Mouse (Mus musculus) Muller cell, postnatal 12 days (primary cell): ENCODE results near the gene Kat14.
A peak's percentile ranks its signal among the peaks of the same experiment; 100 is the strongest.
"Not testable (repeated sequence)": the region's sequence is repeated elsewhere in the genome, so short reads cannot be mapped to it uniquely, and the experiment has no call there.

Experiments used
- DNase-seq: peaks from one replicate; pipeline ENCODE4 v3.0.0-alpha.2; 2015; ENCODE audit errors: inconsistent ontology term

The Kat14 gene

DNA sequence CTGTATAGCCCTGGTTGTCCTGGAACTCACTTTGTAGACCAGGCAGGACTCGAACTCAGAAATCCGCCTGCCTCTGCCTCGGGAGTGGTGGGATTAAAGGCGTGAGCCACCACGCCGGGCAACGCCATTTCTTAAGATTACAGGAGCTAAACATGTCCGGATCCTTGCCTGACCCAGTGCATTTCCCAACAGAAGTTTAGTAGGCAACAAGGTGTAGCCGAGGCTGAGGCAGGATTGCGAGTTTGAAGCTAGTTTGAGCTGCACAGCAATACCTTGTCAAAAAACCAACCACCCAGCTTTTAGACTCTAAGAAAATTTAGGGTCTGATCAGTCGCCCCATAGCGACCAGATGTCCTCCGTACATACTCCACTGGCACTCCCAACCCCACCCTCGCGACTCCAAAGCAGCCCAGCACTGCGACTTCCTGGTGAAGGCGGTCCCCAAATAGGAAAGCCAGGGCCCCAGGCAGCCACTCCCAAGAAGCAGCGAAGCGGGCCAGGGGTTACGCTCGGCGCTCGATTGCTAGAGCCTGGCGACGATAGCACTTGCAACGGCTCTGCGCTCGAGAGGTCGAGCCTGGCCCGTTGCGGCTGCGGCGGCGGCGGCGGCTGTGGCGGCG lies at the start of gene Kat14, which contains the start of gene Pet117:
Gene Kat14, plus strand, starts transcription at position 584 of the 620 bp plus-strand sequence.
Gene Pet117, plus strand, starts transcription at position 597 of the 620 bp plus-strand sequence.
- DNase-seq = peak; percentile 91

DNA sequence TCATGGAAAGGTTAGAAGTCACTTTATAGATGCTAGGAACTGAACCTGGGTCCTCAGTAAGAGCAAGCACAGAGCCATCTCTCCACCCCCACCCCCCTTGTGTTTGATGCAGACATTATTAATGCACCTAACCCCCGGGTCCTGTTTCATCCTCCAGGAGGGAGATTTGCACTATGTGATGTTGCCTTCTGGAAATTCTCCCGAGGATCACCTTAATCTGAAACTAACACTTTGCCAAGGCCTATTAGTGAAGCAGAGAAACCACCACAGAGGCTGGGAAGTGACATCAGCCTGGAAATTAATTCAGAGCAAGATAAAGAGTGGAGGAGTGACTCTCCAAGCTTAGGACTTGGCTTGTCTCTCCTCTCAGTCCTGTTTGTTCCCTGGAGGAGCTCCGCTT lies 44.6 kb upstream of the Kat14 start:
- DNase-seq = no peak

DNA sequence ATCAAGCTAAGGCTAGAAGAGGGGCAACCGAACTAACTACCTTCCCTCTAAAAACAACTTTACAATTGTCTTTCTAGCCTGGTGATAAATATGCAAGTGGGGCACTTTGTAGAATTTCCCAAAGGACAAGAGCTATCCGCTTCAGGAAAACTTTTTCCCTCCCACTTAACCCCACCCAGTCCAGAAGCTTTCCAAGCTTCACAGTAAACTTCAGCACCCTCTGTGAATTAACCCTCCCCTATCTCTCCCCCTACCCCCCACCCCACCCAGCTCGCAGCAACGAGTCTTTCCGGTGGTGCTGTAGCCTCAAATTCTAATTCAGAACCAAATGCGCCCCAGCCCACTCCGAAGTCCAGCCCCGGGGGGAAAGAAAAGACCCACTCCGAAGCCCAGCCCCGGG lies 39.3 kb upstream of the Kat14 start:
- no peak for DNase-seq

DNA sequence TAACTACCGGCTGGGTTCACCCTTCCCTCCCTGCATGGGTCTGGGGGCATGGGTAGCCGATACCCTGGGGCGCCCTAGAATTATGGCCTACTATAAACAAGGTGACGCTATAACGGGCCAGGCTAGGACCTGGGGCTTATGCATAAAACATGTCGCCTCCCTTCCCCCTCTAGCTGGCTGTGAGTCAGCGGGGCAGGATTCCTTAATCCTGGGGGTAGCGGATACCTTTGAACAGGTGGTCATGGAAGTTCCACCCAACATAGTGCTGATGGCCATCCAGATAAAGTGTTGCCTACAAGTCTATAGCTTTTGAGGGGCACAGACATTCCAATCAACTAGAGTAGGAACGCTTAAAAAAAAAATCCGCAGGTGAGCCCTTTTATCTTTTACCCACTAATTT lies 38.8 kb upstream of the Kat14 start:
- no peak for DNase-seq

DNA sequence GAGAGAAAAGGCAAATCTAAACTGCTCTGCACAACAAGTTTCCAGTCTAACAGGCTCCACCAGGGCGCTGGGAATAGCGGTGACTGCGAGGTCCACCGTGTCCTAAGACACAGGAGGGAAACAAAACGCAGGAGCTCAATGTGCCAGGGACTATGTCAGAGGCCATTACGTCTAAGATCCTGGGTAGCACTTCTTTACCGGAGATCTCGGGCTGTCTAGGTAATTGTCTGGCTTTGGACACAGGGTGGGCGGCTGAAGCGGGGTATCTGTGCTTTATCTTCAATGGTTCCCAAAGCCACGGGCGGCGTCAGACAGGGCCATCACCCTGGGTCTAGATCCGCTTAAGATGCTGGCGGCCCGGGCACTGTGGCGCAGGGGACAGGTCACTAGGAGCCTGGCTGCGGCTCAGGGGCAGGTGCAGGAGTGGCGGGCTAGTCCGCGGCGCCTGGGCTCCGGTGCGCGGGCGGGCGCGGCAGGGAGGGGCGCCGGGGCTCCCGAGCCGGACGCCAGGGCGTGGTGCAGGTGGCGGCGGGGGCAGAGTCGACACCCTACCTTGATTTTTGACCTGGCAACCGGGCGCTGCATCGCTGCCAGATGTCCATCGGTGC lies 38.3 kb upstream of the Kat14 start:
- peak; percentile 1 for DNase-seq

DNA sequence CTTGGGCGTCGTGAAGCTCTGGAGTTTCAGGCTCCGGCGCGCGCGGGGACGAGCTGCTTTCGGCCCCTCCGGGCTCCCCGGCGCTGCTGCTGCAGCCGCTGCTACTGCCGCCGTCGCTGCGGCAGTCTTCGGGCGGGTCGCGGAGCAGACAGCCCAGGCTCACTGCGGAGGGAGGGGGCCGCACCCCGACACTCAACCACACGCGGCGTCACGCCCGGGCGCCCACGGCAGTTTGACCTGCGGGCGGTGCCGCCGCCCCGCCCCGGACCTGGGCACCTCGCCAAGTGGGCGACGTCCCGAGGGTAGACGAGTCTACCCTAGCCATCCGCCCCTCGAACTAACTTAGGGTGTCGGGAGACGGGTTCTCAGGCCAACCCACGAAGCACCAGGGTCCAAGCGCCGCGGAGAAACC lies 37.8 kb upstream of the Kat14 start:
- DNase-seq = peak; percentile 16

DNA sequence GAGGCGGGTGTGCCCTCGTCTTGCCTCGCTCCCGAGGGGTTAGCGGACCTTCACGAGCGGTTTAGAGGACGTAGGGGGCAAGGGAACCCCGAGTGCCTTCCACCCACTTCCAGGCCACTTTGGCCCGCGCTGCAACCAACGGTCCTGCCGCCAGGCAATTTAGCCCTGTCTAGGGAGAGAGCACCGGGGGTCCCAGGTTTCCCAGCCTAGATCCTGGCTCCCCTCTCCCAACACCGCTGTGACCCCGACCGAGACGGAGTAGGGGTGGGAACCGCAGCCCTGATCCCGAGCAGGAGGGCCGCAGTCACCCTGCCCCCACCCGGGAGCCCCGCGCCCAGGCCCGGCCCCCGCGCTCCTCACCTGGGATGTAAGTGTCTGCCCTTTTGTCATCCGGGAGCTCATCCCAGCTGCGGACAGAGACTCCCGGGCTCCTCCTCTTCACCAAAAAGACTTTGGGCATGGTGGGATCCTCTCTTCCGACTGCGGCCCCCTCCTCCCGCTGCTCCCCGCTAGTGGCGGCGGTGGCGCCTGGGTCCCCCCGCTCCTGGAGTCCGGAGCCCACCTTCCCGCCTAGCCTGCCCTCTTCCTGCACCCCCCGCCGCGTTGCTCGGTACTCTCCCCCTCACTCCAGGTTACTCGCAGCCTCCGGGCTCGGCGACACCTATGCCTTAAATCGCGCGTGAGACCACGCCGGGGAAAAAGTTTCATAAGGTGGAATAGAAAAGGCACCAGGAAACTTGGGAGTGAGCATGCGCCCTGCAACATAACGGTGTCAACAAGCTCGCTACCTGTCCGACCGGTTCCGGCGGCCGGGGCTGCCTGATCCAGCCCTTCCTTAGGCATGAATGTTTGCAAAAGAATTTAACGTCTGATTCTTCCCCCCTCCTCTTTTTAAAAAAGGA lies 37.1 kb upstream of the Kat14 start, which contains the start of gene Ovol2:
Gene Ovol2, minus strand, starts transcription at position 746 of the 902 bp plus-strand sequence.
- peak; percentile 11 for DNase-seq

DNA sequence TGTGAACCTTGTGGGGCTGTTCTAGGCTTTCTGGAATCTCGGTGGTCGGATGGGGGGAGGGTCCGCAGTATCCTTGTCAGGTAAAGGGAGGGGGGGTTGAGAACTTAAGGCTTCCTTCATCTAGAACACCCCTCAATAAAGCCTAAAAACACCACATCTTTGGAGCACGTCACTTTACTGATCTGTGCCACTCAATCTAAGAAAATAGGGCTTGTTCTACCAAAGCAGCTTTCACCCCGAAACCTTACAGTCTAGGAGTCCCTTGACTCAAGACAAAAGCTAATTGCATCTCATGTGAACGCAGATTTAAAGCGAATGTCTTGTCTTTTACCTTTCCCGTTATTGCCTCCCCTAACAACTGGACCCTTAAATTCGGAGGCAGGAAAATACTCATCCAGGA lies 36.3 kb upstream of the Kat14 start:
- DNase-seq = no peak

DNA sequence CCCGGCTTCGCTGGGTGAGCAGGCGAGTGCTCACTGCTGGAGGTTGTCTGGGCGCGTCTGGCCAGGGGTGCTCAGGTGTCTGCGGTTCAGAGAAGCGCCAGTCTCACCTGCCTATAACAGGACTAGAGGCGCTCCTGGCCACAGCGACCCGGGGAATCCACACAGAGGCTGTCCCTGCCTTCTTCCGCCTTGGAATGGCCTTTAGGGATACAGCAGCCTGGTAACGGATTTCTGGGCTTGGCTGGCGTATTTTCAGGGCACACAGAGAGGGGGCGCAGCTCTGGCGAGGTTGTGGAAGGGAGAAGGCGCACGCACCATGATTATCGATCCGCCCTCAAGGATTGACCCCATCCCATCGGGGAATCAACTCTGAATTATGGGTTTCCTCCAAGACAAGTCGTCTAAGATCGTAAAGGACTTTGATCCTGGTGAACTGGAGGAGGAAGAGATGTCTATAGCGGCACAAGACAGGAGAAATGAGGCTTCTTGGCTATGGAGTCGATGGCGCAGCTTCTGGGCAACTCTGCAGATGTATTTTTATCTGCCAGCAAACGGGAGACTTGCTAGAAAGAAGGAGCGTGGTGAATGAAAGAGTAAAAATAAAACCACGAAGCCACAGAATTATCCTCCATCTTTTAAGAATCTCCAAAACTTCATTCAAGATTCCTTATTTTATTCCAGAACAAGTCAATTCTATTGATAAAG lies 35.5 kb upstream of the Kat14 start:
- DNase-seq = peak; percentile 1

DNA sequence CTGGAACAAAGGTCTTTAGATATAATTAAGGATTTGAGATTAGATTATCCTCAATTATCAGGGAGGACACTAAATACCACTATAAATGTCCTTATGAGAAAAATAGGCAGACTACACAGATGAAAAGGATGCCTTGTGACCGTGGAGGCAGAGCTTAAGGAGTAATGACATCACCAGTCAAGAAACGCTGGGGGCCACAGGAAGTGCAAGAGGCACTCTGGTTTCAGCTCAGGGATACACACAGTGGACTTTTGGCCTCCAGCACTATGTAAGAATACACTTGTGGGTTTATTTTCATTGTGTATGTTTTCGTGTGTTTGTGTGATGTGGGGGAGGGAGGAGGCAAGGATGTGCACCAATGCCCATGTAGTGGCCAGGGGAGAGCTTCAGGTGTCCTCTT lies 31.6 kb upstream of the Kat14 start:
- DNase-seq = no peak

DNA sequence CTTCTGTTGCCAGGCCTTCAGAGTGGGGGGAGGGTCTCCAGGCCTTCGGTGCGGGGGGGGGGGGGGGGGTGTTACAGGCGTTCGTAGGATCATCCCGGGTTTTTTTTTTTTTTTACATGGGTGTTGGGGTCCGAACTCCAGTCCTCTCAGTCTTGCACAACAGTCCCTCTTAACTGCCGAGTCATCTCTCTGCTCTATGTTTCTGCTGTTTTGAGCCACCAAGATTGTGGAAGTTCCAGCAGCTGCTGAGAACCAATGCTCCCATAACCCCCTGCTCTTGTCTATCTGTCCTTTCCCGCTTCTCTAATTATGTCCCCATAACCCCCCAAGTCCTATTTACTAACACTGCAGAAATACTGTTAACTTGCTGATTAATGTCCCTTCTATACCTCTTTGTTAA lies 31.1 kb upstream of the Kat14 start:
- DNase-seq = no peak

DNA sequence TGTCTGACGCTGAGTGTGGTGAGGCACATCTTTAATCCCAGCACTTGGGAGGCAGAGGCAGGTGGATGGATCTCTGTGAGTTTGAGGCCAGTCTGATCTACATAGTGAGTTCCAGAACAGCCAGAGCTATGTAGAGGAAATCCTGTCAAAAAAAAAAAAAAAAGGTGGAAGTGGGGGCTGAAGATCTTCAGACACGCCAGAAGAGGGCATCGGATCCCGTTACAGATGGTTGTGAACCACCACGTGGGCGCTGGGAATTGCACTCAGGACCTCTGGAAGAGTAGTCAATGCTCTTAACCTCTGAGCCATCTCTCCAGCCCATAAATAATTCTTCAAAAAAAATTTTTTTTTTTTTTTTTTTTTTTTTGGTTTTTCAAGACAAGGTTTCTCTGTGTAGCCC lies 30.6 kb upstream of the Kat14 start:
- not testable (repeated sequence) for DNase-seq

DNA sequence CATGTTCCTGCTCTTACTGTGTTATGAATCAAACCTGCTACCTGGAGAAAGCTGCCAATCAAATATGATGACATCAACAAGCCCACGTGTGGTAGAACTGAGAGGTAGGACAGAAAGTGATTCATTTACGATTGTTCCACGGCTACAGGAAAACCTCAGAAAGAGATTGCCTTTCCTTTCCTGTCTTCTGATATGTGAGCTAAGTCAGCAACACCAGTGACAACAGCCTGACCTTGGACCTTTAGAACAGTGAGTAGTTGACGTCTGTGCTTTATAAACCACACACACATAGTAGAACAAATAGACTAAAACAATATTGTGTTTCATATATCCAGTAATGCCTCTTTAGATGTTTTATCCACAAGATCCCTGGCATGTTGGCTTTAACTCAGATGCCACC lies 25.6 kb upstream of the Kat14 start:
- no peak for DNase-seq

DNA sequence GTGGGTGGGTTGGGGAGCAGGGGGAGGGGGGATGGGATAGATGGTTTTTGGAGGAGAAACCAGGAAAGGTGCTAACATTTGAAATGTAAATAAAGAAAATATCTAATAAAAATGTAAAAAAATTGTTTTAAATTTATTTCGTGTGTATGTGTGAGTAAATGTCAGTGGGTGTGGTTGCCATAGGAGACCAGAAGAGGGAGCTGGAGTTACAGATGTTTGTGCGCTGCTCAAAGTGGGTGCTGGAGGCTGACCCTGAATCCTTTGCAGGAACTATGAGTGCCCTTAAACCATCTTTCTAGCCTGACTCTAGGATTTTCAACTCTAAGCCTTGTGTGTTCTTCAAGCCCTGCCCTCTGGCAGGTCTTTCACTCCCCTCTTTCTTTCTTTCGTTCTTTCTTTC lies 20.3 kb upstream of the Kat14 start:
- DNase-seq = no peak

DNA sequence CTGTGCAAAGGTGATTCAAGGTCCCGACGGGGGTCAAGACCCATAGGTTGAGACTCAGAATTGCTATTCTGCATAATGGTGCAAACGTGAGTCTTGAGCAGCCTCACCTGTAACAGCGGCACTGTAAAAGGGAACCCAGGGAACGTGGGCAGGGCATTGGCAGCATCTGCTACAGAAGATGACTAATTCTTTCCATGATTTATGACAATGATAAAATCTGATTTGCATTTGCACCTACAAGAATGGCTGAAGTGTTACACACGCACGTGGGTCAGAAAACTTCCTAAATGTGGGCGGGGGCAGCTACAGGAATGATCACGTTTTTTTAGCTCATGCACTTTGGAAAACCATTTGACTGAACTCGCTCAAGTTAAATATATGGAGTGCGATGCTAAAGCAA lies 15.9 kb upstream of the Kat14 start:
- DNase-seq = no peak

DNA sequence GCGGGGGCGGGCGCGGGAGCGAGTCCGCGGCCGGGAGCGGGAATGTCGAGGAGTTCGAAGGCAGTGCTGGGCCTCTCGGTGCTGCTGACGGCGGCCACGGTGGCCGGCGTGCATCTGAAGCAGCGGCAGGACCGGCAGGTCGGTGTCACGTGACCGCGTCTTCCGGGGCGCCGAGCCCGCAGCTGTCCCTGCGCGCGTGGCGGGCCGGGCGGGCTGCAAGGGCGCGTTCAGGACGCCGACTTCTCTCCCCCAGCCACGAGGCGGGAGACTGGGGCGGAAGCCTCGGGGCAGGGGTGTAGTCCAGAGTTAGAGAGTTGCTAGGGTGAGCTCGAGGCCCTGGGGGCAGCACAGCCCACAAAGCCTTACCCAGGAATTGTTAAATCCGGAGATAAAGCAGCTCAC lies 238 bp downstream of the Kat14 start:
- peak; percentile 83 for DNase-seq

DNA sequence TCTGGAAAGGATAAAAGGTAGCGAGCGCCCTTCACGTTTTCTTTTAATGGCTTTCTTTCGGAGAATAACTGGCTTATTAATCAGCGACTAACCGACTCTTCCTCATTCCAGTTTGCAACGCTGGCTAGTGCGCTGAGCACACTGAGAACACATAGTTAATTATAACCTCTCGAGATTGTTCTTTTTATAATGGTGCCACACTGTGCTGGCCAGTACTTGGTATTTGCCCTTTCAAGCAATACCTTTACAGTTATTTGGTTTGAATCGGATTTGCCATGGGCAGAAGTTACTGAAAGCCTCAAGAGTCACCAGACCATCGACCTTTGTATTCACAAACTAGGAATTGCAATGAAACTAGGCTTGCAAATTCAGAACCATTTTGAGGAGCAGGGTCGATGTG lies 728 bp downstream of the Kat14 start:
- DNase-seq = no peak

DNA sequence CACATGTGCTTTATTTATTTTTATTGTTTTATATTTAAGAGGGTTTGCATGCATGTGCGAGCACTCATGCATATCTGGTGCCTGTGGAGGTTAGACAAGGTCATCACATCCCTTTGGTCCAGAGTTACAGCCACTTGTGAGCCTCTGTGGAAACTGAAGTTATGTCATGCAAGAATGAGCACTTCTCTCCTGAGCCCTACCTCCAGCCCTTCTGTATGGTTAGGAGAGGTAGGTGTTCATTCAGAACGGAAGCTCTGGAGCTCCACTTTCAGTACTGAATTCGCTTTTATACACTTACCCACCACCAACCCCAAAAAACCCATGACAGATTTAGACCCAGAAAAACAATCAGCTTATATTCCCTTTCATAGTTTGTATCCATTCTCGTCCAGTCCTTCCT lies 2.8 kb downstream of the Kat14 start:
- no peak for DNase-seq

DNA sequence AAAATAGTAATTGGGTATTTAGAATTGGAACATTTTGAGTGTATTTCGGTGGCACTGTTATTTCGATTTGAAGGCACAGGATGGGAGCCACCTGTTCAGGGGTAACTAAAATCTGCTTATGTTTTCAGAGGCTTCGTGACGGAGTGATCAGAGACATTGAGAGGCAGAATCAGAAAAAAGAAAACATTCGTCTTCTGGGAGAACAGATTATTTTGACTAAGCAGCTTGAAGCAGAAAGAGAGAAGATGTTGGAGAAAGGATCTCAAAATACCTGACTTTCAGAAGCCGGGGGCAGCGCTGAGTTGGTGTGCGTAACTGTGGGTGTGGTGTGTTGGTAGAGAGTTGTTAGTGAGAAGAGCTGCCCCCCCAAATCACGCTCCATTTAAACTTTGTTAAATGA lies 4.3 kb downstream of the Kat14 start:
- DNase-seq = no peak

DNA sequence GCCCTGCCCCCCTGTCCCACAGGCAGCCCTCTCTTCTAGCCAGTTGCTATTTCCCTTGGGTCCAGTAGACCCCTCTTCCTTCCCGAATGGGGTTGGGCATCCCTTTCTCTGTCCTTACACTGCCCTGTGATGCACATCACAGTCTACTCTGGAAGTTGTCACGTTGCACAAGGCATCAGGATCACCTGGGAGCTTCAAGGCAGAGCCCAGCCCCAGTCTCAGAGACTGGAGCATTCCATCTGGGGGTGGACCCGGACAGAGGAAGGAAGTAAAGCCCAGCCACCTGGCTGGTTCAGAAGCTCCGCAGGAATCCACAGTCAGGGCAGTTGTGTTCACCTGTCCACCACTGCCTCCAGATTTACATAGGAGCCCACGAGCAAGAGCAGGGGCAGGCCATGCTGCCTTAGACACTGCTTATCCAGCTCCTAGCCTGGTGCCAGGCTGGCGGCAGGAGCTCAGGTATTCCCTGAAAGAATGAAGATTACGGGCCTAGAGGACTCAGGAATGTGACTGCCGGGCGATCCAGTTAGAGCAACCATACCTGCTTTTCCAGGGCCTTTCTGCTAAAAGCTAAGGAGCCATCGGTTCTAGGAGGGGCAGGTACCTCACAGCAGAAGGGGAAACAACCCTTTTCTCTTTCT lies 6.4 kb downstream of the Kat14 start:
- no peak for DNase-seq

DNA sequence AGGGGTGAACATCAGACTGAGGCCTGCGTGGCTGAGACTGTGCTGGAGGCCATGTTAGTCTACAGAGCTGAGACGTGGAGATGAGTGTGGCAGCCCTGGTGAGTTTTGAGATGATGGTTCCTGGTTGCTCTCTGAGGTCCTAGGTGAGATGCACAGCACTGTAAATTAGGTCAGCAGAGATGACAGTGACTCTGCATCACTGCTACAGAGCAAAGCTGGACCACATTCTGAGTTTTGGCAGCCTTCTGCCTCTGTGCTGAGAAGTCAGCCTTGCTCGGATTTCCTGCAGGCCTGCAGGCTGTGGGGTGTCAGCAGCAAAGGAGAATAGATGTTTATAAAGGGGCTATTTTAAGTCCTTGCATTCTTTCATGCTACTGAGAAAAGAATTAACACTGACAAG lies 12.5 kb downstream of the Kat14 start:
- DNase-seq = peak; percentile 65

DNA sequence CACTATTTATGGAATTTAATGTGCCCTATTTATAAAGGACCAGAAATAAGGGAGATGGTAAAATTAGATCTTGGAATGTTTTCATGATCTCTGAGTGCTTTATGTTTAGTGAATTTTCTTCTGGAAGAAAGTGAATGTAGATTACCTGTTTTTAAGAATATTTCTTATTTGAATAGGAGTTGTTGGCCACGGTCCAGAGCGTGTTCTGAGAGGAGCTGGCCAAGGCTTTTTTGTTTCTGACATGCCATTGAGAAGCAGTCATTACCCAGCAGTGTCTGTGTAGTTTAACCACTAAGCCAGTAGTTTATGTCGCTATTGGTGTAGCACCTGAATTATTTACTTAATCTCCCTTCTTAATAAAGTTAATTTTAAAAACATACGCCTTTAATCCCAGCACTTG lies 13.0 kb downstream of the Kat14 start:
- no peak for DNase-seq
